Mouse (Mus musculus): ENCODE measurements around the gene Sema4d.

Gene Sema4d

GRCm38 (mm10) chr13:51778983-51779962 lies 14.3 kb downstream of the Sema4d start:
- in situ Hi-C loops (cut with MboI), result no loop called here

- in situ Hi-C loops (cut with MboI), result no loop called here
Observed at GRCm38 (mm10) chr13:51778351-51778982, 15.1 kb downstream of the Sema4d start.

- in situ Hi-C loops (cut with MboI), result no loop called here
Observed at GRCm38 (mm10) chr13:51777738-51778274, 15.7 kb downstream of the Sema4d start.

GRCm38 (mm10) chr13:51777048-51777737 lies 16.4 kb downstream of the Sema4d start:
- in situ Hi-C loops (cut with MboI), result no loop called here

- in situ Hi-C loops (cut with MboI), result no loop called here
Observed at GRCm38 (mm10) chr13:51776160-51776737, 17.3 kb downstream of the Sema4d start.

- in situ Hi-C loops (cut with MboI), result no loop called here
Observed at GRCm38 (mm10) chr13:51771802-51772206, 21.7 kb downstream of the Sema4d start.

GRCm38 (mm10) chr13:51770647-51771427 lies 22.7 kb downstream of the Sema4d start:
- in situ Hi-C loops (cut with MboI), result no loop called here

GRCm38 (mm10) chr13:51767991-51768761 lies 25.4 kb downstream of the Sema4d start:
- in situ Hi-C loops (cut with MboI), result no loop called here

- in situ Hi-C loops (cut with MboI), result no loop called here
Observed at GRCm38 (mm10) chr13:51767513-51767912, 26.0 kb downstream of the Sema4d start.

- in situ Hi-C loops (cut with MboI), result no loop called here
Observed at GRCm38 (mm10) chr13:51766756-51767155, 26.8 kb downstream of the Sema4d start.

GRCm38 (mm10) chr13:51765369-51765768 lies 28.2 kb downstream of the Sema4d start:
- in situ Hi-C loops (cut with MboI), result no loop called here

GRCm38 (mm10) chr13:51763019-51763698 lies 30.4 kb downstream of the Sema4d start:
- in situ Hi-C loops (cut with MboI), result no loop called here

GRCm38 (mm10) chr13:51761186-51761813 lies 32.2 kb downstream of the Sema4d start:
- in situ Hi-C loops (cut with MboI), result no loop called here

- in situ Hi-C loops (cut with MboI), result no loop called here
Observed at GRCm38 (mm10) chr13:51759256-51759987, 34.1 kb downstream of the Sema4d start.

GRCm38 (mm10) chr13:51758428-51758827 lies 35.1 kb downstream of the Sema4d start:
- in situ Hi-C loops (cut with MboI), result no loop called here

GRCm38 (mm10) chr13:51757099-51757498 lies 36.4 kb downstream of the Sema4d start:
- in situ Hi-C loops (cut with MboI), result no loop called here

- in situ Hi-C loops (cut with MboI), result no loop called here
Observed at GRCm38 (mm10) chr13:51756563-51756962, 37.0 kb downstream of the Sema4d start.

GRCm38 (mm10) chr13:51756019-51756418 lies 37.5 kb downstream of the Sema4d start:
- in situ Hi-C loops (cut with MboI), result no loop called here
